Mouse (Mus musculus) kidney, postnatal 4 days (tissue): ENCODE data around the gene Gm47791.

Experiments used
- DNase-seq, 2 experiments: peaks; one replicate each; pipeline ENCODE4 v3.0.0; 2021; ENCODE audit warnings: mixed read lengths in 2 of 2

Gene Gm47791

DNA sequence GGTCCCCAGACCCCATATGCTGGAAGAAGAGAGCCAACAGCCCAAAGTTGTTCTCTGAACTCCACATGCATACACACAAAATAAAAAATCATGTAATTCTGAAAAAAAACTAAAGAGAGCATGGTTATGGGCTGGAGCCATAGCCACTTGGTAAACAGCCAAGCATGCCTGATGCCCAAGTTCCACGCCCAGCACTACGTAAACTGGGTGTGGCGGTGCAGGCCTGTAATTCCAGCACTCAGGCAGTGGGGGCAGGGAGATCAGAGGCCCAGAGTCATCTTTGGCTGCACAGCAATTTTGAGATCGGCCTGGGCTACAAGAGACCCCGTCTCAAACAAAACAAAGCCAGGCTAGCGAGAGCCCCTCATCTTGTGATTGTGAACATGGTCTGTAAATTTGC is 14.5 kb upstream of the Gm47791 start:
- no peak for DNase-seq

DNA sequence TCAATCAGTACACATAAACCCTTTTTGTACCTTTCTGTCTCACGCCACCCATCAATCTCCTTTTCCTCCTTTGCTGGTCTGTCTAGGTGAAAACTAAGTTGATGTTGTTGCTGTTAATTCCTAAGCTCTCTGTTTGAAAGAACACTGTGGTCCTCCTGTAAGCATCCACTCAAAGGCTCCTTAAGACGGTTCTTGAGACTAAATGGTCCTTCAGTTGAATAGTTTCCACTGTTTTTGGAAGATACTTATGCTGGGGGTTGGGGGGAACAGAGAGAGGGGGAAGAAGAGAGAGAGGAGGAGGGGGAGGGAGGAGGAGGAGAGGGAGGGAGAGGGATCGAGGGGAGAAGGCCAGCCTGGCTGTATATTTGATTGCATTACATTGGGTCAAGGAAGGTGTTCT is 12.5 kb upstream of the Gm47791 start:
- no peak for DNase-seq

DNA sequence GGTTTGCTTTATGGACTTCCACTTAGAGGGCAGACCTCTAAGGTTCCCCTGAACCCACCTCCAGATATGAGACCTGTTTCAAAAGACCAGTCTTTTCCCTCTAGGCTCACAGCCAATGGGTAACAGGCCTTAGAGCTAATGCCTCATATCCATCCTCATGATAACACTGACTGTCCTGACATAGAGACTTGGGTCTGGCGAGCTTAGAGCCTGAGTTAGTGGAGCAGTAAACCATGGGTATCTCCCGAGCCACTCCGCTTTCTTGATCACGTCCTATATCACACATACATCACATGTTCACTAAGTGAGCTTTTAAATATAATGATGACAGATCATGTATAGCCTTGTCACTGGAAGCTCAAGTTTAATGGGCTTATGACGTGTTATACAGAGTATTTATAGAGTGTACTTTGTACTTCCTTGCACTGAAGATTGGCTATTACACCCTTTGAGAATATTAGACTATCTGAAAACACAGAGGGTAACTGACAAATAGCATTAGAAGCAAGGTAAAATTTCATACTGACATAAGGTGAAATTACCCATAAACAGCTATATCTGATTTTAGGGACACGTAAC is 8.4 kb upstream of the Gm47791 start:
- DNase-seq = no peak

DNA sequence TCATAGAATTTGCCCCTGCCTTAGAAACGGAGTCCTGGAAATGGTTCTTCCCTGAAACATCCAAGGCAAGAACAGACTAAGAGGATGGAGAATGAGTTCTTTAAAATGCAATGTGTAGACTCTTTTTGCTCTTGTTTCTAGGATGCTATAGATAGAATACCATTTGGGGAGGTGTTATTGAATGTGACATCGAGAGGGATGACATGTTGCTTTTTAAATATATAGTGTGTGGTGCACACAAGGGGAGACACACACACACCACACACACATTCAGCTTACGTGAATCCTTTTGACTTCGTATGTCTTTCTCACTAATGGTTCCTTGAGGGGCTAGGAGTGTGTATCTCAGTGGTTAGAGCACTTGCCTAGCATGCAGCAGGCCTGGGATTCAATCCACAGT is 4.2 kb upstream of the Gm47791 start:
- no peak for DNase-seq

DNA sequence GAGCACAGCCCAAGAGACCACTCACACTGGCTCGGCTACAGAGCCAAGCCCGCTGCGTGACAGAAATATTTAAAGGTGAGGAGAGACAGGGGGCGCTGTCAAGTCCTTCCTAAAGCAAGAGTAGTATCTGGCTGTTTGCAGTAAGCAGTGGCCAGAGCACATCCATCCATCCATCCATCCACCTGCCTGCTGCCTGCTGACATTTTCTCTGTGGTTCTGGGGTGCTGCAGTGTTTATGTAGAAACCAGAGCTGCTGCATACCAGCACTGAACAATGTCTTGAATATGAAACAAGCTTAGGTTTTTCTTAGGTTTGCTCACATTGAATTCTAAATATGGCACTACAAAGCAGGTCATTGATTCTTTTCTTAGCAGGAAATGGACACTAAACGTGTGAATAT is 2.2 kb upstream of the Gm47791 start:
- DNase-seq = no peak

DNA sequence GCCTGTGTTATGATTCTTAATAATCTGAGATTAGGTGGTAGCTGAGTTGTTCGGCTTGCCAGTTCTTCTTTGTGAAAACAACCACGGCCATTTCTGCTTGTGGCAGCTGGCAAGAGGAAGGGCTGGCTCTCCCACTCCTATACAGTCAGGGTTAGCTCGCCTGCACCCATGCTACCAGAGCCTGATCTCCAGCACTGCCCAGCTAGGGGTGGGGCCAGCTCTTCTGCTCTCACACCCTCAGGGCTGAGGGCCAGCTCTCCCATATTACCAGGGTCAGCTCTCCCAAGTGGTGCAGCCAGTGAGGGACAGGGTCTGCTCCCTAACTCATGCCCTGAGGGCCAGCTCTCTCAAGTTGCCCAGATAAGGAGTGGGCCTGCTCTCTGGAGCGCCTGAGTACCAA is 1.4 kb upstream of the Gm47791 start:
- DNase-seq = no peak

DNA sequence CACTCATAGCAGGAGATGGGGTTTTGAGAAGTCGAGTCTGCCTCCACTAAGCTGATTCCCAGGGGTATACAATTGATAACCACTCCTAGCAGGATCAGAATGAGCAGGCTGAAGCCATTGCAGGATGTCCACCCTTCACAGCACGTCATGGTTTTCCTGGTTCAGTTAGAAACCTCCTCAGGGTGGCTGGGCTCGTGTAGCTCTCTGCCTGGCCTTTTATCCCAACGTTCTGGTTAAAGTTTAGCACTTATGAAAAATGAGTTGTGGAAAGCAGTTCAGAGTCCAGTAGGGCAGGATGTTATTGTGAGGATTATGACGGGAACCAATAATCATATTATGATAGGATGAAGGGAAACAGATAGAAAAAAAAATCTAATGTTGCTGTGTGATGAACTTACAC is 2.8 kb downstream of the Gm47791 start, which contains the start of gene Tm4sf20:
TSS of gene Tm4sf20 (minus strand) at position 193 of the 400 bp plus-strand sequence.
- DNase-seq = no peak

DNA sequence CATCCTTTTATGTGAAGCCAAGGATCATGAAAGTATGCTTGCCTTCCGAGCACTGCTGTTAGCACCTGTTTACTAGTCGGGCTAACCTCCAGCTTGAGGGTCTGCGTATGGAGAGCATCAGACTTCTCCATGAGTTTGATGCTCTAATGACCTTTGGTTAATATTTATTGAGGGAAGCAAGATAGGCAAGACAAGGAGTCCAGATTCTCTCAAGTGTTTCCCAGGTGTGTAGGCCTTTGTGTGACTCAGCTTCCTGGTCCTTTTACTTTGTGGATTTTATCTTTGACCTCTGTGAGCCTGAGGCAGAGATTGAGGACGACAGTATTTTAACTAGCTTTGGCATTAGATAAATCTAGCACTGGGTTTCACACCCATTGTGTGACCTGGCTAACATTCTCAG is 4.4 kb downstream of the Gm47791 start:
- no peak for DNase-seq

DNA sequence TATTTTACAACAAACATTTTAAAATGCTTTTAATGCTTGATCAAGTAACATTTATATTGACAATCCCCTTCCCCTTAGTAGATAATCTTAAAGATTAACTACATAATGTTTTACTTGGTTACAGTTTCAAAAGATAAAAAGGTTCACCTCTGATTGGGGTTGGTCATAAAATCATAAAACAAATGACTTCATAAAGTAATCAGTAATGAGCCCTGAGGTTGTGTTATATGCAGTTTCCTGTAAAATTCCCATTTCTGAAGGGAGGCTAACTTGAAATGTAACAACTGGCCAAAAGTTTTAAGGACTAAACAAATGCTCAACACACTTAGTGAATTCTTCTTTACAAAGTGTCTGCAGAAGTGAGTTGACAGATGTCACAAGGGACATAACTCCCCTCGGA is 4.8 kb downstream of the Gm47791 start:
- DNase-seq = no peak

DNA sequence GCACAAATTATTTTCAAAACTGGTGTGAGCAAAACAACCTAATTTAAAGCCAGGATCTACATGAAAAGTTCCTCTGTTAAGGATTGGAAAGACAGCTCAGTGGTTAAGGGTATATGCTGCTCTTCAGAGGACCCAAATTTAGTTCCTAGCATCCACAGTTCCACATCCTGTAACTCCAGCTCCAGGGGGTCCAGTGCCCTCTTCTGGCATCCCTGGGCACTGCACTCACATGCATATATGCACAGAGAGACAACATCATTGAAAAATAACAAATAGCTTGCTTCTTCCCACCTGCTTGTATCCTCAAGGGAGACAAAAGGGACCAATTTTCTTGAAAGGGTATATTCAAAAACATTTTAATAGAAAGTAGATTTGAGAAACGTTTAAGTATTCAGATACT is 8.8 kb downstream of the Gm47791 start:
- no peak for DNase-seq

DNA sequence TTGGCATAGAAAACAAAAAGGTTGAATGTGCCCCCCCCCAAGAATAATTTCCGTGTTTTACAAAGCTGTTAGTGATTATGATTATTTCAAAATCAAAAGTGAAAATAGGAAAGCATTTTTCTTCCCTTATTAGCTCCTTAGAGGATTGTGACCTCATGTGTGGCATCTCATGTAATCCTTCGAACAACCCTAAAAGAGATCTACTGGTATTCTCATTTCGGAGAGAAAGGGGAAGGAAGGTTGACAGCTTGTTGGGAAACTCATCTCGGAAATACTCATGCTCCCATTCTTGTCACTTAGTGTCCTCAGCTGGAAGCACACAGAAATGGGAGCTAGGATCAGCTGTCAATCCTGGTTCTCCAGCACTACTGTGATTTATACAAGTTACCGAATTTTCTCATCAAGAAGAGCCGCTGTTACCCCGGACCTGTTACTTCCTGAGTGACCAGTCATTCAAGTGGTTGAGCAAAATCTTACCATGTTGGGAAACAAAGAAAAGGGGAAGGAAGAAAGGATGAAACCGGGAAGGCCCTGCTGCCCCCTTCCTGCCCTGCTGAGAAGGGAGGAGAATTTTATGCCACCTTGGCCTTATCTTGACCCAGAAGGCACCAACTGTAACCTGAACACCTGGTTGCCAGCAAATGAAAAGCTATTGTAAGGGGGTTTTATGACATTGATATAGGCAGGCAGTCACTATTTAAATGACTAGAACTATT is 9.4 kb downstream of the Gm47791 start:
- DNase-seq = no peak

DNA sequence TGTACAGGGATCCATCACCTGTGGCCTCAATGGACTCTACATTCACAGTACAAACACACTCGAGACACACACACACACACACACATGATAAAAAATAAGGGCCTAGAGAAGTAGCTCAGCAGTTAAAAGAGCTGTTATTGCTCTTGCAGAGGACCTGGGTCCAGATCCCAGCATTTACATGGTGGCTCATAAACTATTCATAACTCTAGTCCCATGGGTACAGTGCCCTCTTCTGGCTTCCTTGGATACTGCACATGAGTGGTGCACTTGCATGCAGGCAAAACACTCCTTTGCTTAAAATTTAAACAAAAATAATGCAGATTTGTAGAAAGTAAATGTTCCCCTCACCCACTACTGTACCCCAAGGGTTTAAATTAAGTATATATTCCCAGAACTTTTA is 11.5 kb downstream of the Gm47791 start:
- DNase-seq = no peak

DNA sequence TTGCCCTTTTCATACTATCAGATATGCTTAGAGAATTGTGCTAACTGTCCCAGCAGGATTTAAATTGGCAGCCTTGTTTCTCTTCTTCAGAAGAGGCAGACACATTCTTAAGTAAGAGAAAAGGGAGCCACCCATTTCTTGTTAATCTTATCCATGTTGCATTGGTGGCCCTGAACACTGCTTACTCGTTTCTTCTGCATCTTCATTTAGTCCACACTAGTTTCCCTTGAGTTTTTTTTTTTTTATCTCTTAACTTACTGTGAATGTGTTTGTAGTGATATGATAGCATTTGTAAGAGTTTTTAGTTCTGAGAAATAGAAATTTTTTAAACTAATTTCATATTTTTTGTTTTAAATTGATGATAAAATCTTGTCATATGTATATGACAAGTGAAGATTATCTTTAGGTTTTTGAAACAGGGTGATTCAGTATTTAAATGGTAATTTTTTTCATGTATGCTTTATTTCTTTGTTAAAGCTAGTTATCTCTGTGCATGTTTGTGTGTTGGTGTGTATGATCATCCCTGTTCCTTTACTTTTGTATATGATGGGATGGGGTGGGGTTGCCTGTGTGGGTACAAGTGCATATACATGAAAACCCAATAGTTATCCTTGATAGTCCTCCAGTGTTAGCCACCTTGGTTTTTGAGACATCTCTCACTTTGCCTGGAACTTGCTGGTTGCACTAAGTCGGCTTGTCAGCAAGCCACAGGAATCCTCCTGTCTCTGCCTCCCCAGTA is 23.2 kb downstream of the Gm47791 start:
- DNase-seq = no peak

DNA sequence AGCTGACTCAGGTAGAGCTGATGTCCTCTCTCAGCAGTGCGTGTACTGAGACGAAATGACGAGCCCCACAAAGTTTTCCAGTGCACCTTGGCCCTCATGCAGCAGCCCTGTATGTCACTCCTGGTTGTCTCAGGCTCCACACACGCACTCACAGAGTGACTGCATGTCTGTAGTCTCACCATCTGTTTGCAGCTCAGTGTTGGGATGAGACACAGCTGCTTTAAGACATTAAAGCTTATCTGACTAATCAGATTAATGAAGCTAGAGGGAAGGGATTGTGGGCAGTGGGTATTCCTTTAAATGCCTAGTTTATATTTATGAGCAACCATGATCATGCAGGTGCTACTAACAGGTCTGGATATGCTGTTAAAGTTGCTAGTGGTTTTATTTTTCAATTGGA is 24.6 kb downstream of the Gm47791 start:
- DNase-seq = no peak

DNA sequence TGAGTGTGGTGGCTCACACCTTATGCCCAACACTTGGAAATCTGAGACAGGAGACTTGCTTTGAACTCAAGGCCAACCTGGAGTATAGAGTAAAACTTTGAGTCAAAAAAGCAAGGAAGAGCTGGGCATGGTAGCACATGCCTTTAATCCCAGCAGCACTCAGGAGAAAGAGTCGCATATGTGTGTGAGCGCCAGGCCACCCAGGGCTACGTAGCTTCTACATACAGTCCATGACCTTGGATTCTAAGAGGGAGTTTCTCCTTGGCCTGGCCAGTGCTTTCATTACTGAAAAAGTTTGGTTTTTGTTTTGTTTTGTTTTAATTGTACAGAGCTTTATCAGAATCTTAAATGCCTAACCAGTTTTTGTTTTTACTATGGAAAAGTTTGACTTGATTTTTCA is 27.1 kb downstream of the Gm47791 start:
- no peak for DNase-seq

DNA sequence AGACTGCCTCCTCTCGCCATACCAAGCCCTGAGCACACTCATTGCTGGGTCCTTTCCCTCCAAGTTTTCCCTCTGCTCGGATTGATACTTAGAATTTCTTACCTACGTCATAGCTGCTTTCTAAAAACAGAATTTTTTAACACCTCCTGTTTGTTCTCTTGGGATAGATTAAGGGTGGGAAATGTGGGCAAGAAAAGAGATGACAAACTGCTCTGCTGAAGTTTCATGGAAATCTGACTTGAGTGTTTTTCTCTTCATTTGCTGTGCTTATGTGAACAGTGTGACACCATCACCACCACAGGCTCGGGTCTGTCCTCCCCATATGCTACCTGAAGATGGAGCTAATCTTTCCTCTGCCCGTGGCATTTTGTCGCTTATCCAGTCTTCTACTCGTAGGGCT is 29.5 kb downstream of the Gm47791 start:
- DNase-seq = no peak

DNA sequence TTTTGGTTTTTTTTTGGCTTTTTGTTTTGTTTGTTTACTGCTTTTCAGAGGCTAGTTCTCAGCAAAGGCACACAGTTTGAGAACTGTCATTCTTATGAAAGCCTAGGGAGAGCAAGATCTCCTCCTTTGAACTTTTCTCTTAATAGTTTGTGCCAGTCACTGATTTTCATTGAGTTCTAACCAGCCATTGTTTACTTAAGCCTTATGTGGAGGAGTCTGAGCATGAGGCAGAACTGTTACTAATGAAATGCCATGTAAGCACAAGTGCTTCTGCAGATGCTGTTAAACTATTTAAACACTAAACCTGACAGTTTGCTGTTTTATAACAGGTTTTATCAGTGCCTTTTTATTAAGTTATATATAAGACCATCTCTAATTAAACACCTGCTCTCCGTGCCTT is 33.0 kb downstream of the Gm47791 start:
- no peak for DNase-seq

DNA sequence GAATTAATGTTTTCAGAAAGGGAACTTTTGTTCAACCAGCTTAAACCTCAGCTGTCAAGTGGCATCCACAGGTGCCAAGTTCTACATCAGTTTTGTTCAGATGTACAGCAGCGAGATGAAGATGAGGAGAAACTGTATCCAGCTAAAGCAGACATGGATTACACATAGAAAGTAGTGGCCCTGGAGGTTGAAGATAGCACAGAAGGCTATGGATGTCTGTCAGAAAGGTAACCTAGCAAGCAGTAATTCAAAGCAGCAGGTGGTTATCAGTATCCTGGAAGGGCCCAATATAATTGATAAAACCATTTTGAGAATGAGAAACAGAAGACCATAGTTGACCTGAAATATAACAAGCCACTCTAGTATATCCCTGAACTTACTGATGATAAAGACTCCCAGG is 37.7 kb downstream of the Gm47791 start:
- no peak for DNase-seq

DNA sequence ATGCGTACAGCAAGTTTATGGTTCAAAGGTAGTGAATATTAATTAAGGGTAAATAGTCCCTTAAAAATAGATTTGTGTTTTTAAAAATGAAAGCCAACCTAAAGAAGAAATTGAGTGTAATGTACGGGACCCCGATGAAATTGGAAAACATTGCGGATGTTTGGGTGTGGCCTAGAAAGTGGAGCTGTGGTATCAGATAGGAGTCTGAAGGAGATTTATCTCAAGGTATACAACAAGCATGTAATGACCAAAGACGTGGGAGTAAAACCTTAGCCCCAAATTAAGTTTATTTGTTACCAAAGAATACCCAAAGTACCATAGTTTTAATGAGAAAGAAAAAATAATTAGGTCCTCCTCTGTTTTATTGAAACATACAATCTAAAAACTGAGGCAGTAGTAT is 44.6 kb downstream of the Gm47791 start:
- DNase-seq = no peak

DNA sequence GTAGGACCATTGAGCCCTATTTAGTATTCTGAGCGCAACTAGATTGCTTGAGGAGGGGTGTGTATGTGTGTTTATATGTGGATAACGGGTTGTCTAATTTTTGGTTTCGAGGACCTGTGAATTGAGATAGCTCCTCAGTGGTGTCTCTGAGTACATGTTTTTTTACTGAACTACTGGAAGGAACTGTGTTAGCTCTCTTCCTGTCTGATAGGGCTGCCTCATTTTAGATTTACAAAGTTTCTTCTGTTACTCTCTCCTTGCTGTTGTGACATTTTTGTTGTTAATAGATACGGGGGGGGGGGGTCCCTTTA is 45.2 kb downstream of the Gm47791 start:
- DNase-seq = no peak

DNA sequence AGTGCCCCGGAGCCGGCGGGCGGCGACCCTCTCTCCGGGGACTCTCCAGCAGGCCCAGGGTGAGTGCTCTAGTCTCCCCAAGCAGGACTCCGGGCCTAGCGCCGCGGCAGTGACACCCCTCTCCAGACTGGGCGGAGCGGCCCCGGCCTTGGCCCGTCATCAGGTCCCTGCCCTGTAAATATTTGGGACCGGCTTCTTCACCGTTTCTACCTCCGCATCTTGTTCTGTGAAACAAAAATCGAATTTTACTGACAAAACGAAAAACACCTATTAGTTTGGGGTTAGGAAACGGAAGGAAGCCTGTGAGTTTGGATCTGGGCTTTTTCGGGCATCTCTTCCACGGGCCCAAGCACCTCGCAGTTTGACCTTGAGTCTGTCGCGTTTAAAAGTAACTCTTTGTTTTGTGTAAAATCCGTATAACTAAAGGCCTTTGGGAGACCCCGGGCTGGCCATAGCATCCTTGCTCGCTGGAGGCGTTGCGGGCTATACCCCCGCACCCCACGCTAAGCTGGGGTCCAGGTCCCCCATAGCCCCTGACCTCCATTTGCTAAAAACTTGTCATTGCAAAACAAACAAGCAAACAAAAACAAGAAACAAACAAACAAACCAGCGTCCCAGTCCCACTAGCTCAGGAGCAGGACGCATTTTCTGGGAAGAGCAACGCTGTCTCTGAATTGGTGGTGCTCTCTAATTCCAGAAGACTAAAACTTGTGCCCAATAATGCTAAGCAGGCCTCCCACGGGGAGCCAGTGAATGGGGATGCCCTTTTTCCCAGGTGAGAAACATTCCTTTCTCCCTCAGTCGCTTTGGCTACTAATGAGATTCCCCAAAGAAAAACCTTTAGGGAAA is 45.8 kb downstream of the Gm47791 start:
- DNase-seq = no peak

DNA sequence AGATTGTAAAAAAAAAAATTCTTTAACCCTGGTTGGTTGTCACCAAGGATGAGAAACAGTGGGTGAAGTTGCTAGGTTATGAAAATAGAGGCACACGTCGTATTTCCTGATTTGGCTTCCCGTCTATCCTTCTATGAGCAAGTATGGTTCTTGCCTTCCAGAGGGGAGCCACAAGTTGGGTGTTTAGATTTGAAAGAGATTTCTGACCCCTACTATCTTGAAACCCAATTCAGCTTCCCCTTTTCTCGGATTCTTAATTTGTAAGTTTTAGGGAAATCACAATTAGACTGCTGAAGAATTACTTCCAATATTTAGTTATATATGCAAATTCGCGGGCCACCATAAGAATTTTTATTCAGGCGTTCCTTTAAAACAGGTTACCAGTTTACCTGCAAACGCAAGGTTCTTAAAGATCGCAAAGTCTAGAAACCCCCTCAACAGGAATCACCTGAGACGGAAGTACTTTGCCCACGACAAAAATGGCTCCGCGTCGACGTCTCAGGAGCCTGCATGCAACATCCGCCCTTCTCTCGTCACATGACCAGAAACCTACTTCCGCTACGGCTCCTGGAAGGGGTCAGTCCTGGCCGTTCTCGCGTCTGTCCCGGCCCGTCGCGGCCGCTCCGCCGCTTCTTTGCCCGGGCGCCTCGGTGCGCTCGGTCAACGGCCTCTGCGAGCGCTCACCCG is 46.6 kb downstream of the Gm47791 start, which contains the start of gene Mff:
TSS of gene Mff (plus strand) at position 552 of the 687 bp plus-strand sequence.
- DNase-seq = peak; percentile 95 to 97
